Comparison of ENCODE assay signal across 15 mouse cellular contexts in genomic region chr6:85206939-85207285, GRCm38 (mm10). TPM values are rescaled to one million over a fixed set of nuclear protein-coding genes. Genes with fewer than 3 reads are reported as not detected.
A peak's percentile ranks its signal among the peaks of the same experiment; 100 is the strongest.
DNase-seq lines count a peak whose midpoint lies in the region; ATAC-seq lines count a peak whose summit lies in the region.
"Had no signal": no experiment of that assay in that cellular context is flagged by ENCODE, and none has a peak within 500 bp of the region (broad histone marks: within the 10 kb centered on the region; RNA-seq: fewer than 3 reads in every experiment).

No protein-coding gene starts in this region.

- no peaks in the 10 kb centered on the region for H3K36me3 ChIP-seq in forebrain, embryonic 11.5 days (ENCODE audit: control insufficient read depth, insufficient read depth, low read length)
- H3K36me3 ChIP-seq in forebrain, embryonic 10.5 days (replicated peaks), result peaks cover 78% of the 10 kb centered on the region
- H3K36me3 ChIP-seq in neural tube, embryonic 13.5 days, result no peaks in the 10 kb centered on the region
- no peaks in the 10 kb centered on the region for H3K36me3 ChIP-seq in neural tube, embryonic 15.5 days
- H3K36me3 ChIP-seq: limb, embryonic 15.5 days had no signal

- H3K27ac ChIP-seq in forebrain, embryonic 11.5 days (ENCODE audit: low read depth, low read length), result no peak overlapping the region
- no peak overlapping the region for H3K27ac ChIP-seq in forebrain, embryonic 10.5 days
- H3K27ac ChIP-seq in neural tube, embryonic 13.5 days (replicated peaks), result no peak overlapping the region
- no peak overlapping the region for H3K27ac ChIP-seq in neural tube, embryonic 15.5 days (replicated peaks)
- H3K27ac ChIP-seq: limb, embryonic 15.5 days had no signal

- no peak for DNase-seq in forebrain, embryonic 11.5 days (ENCODE audit: low spot score)
- DNase-seq in forebrain, embryonic 10.5 days (ENCODE audit: extremely low spot score, low spot score), result no peak
- peak; percentile 60 to 72 for DNase-seq in left cerebral cortex, postnatal 36 days (ENCODE audit: low spot score in 2 of 2)
- DNase-seq in heart, postnatal 4 days, result no peak
- no peak for DNase-seq in spleen, postnatal 10 days (ENCODE audit: low spot score in 2 of 2)
- no peak for DNase-seq in cerebellum, adult 11-12 months

- ATAC-seq in forebrain, embryonic 11.5 days (replicated peaks; ENCODE audit: low FRiP score), result 0 out of 2 replicates have a peak, but pooled peaks have one; percentile 34
- ATAC-seq in neural tube, embryonic 13.5 days (ENCODE audit: low read depth), result 0 out of 2 replicates have a peak, but pooled peaks have one; percentile 11
- no peak for ATAC-seq in neural tube, embryonic 15.5 days (ENCODE audit: low FRiP score)
- ATAC-seq: inflammation-experienced regulatory T-cells, adult 6 months had no signal

- H3K4me2 ChIP-seq in forebrain, embryonic 11.5 days (ENCODE audit: low read depth, low read length, severe bottlenecking), result no peak overlapping the region
- H3K4me2 ChIP-seq in neural tube, embryonic 13.5 days, result no peak overlapping the region
- H3K4me2 ChIP-seq in neural tube, embryonic 15.5 days, result no peak overlapping the region
- H3K4me2 ChIP-seq: limb, embryonic 15.5 days had no signal

- no peaks in the 10 kb centered on the region; the same call in 1 of the 2 replicates for H3K4me1 ChIP-seq in forebrain, embryonic 11.5 days (replicated peaks; ENCODE audit: control insufficient read depth, insufficient read depth, low read length)
- H3K4me1 ChIP-seq in forebrain, embryonic 10.5 days, result peaks cover 35% of the 10 kb centered on the region
- H3K4me1 ChIP-seq in neural tube, embryonic 13.5 days (replicated peaks), result 0 out of 2 replicates have a peak, but pooled peaks cover 3% of the 10 kb centered on the region
- no peaks in the 10 kb centered on the region for H3K4me1 ChIP-seq in neural tube, embryonic 15.5 days

- H3K4me3 ChIP-seq in forebrain, embryonic 11.5 days (ENCODE audit: low read depth, low read length), result no peak overlapping the region
- no peak overlapping the region for H3K4me3 ChIP-seq in forebrain, embryonic 10.5 days
- H3K4me3 ChIP-seq in neural tube, embryonic 13.5 days, result no peak overlapping the region
- no peak overlapping the region for H3K4me3 ChIP-seq in neural tube, embryonic 15.5 days (replicated peaks)
- H3K4me3 ChIP-seq: limb, embryonic 15.5 days had no signal

- intact Hi-C loops in left cerebral cortex, postnatal 36 days (cut with DNase I), result no loop called here

- H3K9me3 ChIP-seq in forebrain, embryonic 11.5 days (ENCODE audit: control insufficient read depth, low read length), result no peaks in the 10 kb centered on the region
- H3K9me3 ChIP-seq in forebrain, embryonic 10.5 days, result no peaks in the 10 kb centered on the region
- H3K9me3 ChIP-seq in neural tube, embryonic 13.5 days, result no peaks in the 10 kb centered on the region
- H3K9me3 ChIP-seq in neural tube, embryonic 15.5 days (replicated peaks), result no peaks in the 10 kb centered on the region
- H3K9me3 ChIP-seq: limb, embryonic 15.5 days had no signal

- H3K27me3 ChIP-seq in forebrain, embryonic 11.5 days (ENCODE audit: control insufficient read depth, insufficient read depth, low read length), result no peaks in the 10 kb centered on the region
- H3K27me3 ChIP-seq in forebrain, embryonic 10.5 days (ENCODE audit: poor library complexity, severe bottlenecking), result peaks cover 60% of the 10 kb centered on the region
- peaks cover 41% of the 10 kb centered on the region for H3K27me3 ChIP-seq in neural tube, embryonic 13.5 days
- H3K27me3 ChIP-seq in neural tube, embryonic 15.5 days (replicated peaks), result peaks cover 31% of the 10 kb centered on the region

- H3K9ac ChIP-seq in forebrain, embryonic 11.5 days (ENCODE audit: low read length), result no peak overlapping the region
- H3K9ac ChIP-seq in neural tube, embryonic 13.5 days, result no peak overlapping the region
- no peak overlapping the region for H3K9ac ChIP-seq in neural tube, embryonic 15.5 days (replicated peaks)
- H3K9ac ChIP-seq: limb, embryonic 15.5 days had no signal

- whole genome bisulfite sequencing in forebrain, embryonic 11.5 days, result 52% methylated on average over 15 of the region's 15 CpGs
- 49% methylated on average over 15 of the region's 15 CpGs for WGBS in forebrain, embryonic 10.5 days
- 51% methylated on average over 15 of the region's 15 CpGs for WGBS in neural tube, embryonic 13.5 days
- 48% methylated on average over 15 of the region's 15 CpGs for WGBS in neural tube, embryonic 15.5 days

RNA-seq across cellular contexts. Expression of gene Emx1, which starts 19.7 kb away (rescaled TPM):
- polyA plus RNA-seq in forebrain, embryonic 11.5 days (2014; fragmentation: Nextera tagmentation; extraction: Ambion mirVana), result 63.5 and 67.2 TPM in 2 replicates
- 26.5 and 35.8 TPM in 2 replicates for polyA plus RNA-seq in forebrain, embryonic 10.5 days (2016; fragmentation: Nextera tagmentation; extraction: Ambion mirVana)
- 0.32 TPM in 1 of 2 replicates, not detected in the other for polyA plus RNA-seq in neural tube, embryonic 13.5 days (2015; fragmentation: Nextera tagmentation; extraction: Ambion mirVana)
- polyA plus RNA-seq in neural tube, embryonic 15.5 days (2015; fragmentation: Nextera tagmentation; extraction: Ambion mirVana), result not detected in 2 replicates
- total RNA-seq in left cerebral cortex, postnatal 36 days (2021), result 10 to 100 TPM; 34.2 to 45.2 TPM
- not detected for total RNA-seq in heart, postnatal 4 days (2021)
- total RNA-seq: gastrocnemius, adult 8-10 months; MEL had no signal
- polyA plus RNA-seq: heart, embryonic 16.5 days; inflammation-experienced regulatory T-cells, adult 6 months; neural tube, embryonic 11.5 days; small intestine, adult 2 months had no signal

Comparison
In these comparisons a context has a peak if more than half of its experiments do, and no peak if none do; other contexts are left out.
1. DNase-seq: peak in left cerebral cortex, postnatal 36 days (2 of 2); none in forebrain, embryonic 11.5 days (single experiment), forebrain, embryonic 10.5 days (single experiment), heart, postnatal 4 days (single experiment), spleen, postnatal 10 days (0 of 2) and cerebellum, adult 11-12 months (single experiment).
2. RNA of gene Emx1, which starts 19.7 kb away (polyA plus RNA-seq): 63.5 to 67.2 TPM in forebrain, embryonic 11.5 days and 26.5 to 35.8 TPM in forebrain, embryonic 10.5 days; 0.32 TPM in neural tube, embryonic 13.5 days and not detected in neural tube, embryonic 15.5 days; every median in the first group is over 10 times any median in the second.